Mouse (Mus musculus): Measurements from ENCODE around the gene Ubr2.

The Ubr2 gene

GRCm38 (mm10) chr17:46927781-46928180 lies 82.6 kb downstream of the Ubr2 start:
- DNase-seq (ENCODE audit: low spot score in 2 of 2): no peak

- no peak for DNase-seq (ENCODE audit: low spot score in 2 of 2)
These were observed 83.4 kb downstream of the Ubr2 start for GRCm38 (mm10) chr17:46926941-46927340.

- no peak for DNase-seq (ENCODE audit: low spot score in 2 of 2)
These were observed 84.2 kb downstream of the Ubr2 start for GRCm38 (mm10) chr17:46926192-46926591.

GRCm38 (mm10) chr17:46920855-46921254 lies 89.5 kb downstream of the Ubr2 start:
- no peak for DNase-seq (ENCODE audit: low spot score in 2 of 2)

- no peak for DNase-seq (ENCODE audit: low spot score in 2 of 2)
These were observed 91.4 kb downstream of the Ubr2 start for GRCm38 (mm10) chr17:46918951-46919350.

GRCm38 (mm10) chr17:46915129-46915528 lies 95.2 kb downstream of the Ubr2 start:
- no peak for DNase-seq (ENCODE audit: low spot score in 2 of 2)

- DNase-seq (ENCODE audit: low spot score in 2 of 2): no peak
These were observed 98.0 kb downstream of the Ubr2 start for GRCm38 (mm10) chr17:46912331-46912730.

GRCm38 (mm10) chr17:46910186-46910585 lies 100.2 kb downstream of the Ubr2 start, which contains the start of gene Prph2:
TSS of gene Prph2 (plus strand) at chr17:46910459.
- no peak for DNase-seq (ENCODE audit: low spot score in 2 of 2)

- DNase-seq (ENCODE audit: low spot score in 2 of 2): peak; percentile 74 to 81
These were observed 106.4 kb downstream of the Ubr2 start for GRCm38 (mm10) chr17:46903876-46904490.

GRCm38 (mm10) chr17:46900941-46901340 lies 109.4 kb downstream of the Ubr2 start:
- DNase-seq (ENCODE audit: low spot score in 2 of 2): no peak

GRCm38 (mm10) chr17:46897221-46897950 lies 113.0 kb downstream of the Ubr2 start:
- no peak for DNase-seq (ENCODE audit: low spot score in 2 of 2)

GRCm38 (mm10) chr17:46895426-46895825 lies 114.9 kb downstream of the Ubr2 start:
- DNase-seq (ENCODE audit: low spot score in 2 of 2): no peak

GRCm38 (mm10) chr17:46890843-46891594 lies 119.3 kb downstream of the Ubr2 start:
- peak; percentile 61 for DNase-seq (ENCODE audit: low spot score in 2 of 2)

GRCm38 (mm10) chr17:46890116-46890815 lies 120.1 kb downstream of the Ubr2 start, which contains the start of gene Tbcc:
TSS of gene Tbcc (plus strand) at chr17:46890684.
- peak; percentile 99 for DNase-seq (ENCODE audit: low spot score in 2 of 2)

- DNase-seq (ENCODE audit: low spot score in 2 of 2): peak; percentile 89
These were observed 120.8 kb downstream of the Ubr2 start for GRCm38 (mm10) chr17:46889450-46890084.

- peak; percentile 72 to 82 for DNase-seq (ENCODE audit: low spot score in 2 of 2)
These were observed 121.7 kb downstream of the Ubr2 start for GRCm38 (mm10) chr17:46888511-46889212.

GRCm38 (mm10) chr17:46885910-46886643 lies 124.3 kb downstream of the Ubr2 start:
- no peak for DNase-seq (ENCODE audit: low spot score in 2 of 2)

- no peak for DNase-seq (ENCODE audit: low spot score in 2 of 2)
These were observed 125.0 kb downstream of the Ubr2 start for GRCm38 (mm10) chr17:46885218-46885909.

GRCm38 (mm10) chr17:46884766-46885165 lies 125.6 kb downstream of the Ubr2 start:
- no peak for DNase-seq (ENCODE audit: low spot score in 2 of 2)
